Mouse (Mus musculus): Measurements from ENCODE around the gene Ehmt2. TPM values are rescaled to one million over a fixed set of nuclear protein-coding genes. Genes with fewer than 3 reads are reported as not detected.
A peak's percentile ranks its signal among the peaks of the same experiment; 100 is the strongest.

The Ehmt2 gene
- total and polyA plus RNA-seq, 2 experiments from 2014 or later: 61.8 to 302 TPM

DNA sequence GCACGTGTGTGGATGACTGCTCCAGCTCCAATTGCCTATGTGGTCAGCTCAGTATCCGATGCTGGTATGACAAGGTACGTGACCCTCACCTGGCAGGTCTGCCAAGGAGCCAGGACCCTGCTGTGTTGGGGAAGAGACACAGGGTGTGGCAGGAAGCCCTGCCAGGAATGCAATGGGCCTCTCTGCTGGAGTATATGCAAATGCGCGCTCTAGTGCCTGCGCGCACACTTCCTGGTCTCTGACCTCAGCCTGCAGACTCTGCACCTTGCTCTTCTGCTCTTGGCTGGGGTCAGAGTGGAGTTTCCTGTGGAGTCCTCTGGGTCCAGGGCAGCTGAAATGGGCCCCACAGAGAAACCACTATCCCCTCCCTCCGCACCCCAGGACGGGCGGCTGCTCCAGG lies 12.7 kb downstream of the Ehmt2 start:
- no peak overlapping the region for H3K27ac ChIP-seq (ENCODE audit: low read depth, low read length)
- no peak overlapping the region for H3K4me3 ChIP-seq (ENCODE audit: low read depth, low read length)
- TF ChIP-seq CTCF (IDR thresholded peaks at IDR 0.05; ENCODE audit: low read depth): no peak
- H3K27me3 ChIP-seq (ENCODE audit: insufficient read depth, low read length): no peaks in the 10 kb centered on the region
- DNase-seq (no peak), ATAC-seq (no peak)
- peaks cover 78% of the 10 kb centered on the region for H3K36me3 ChIP-seq (ENCODE audit: insufficient read depth)
- no peak overlapping the region for H3K4me2 ChIP-seq (ENCODE audit: low read depth)
- no peak overlapping the region for H3K9ac ChIP-seq
- no peaks in the 10 kb centered on the region for H3K9me3 ChIP-seq (ENCODE audit: low read length)
- no peaks in the 10 kb centered on the region for H3K4me1 ChIP-seq (ENCODE audit: insufficient read depth)
- 92% methylated on average over 10 of the region's 10 CpGs for WGBS

DNA sequence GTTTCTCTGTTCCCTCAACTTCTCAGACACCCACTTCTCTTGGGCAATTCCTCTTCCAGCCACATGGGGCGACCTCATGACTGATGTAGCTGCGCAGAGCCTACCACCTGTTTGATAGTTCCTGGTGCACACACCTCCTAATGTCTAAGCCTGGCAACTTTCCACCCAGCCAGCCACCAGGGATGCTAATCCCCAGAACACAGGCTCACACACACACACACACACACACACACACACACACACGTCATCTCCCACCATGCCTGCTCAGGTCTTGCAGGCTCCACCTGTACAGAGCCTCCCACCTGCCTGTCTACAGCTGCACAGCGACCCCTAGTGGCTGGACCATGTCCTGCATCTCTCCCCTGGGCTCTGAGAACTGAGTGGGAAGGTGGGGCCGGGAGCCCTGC lies 13.7 kb downstream of the Ehmt2 start:
- H3K4me2 ChIP-seq (ENCODE audit: low read depth): no peak overlapping the region
- ATAC-seq: peak; percentile 74
- WGBS: 44% methylated on average over 5 of the region's 5 CpGs
- TF ChIP-seq CTCF (IDR thresholded peaks at IDR 0.05; ENCODE audit: low read depth): peak; percentile 87
- H3K9me3 ChIP-seq (ENCODE audit: low read length): no peaks in the 10 kb centered on the region
- no peaks in the 10 kb centered on the region for H3K4me1 ChIP-seq (ENCODE audit: insufficient read depth)
- no peak overlapping the region for H3K9ac ChIP-seq
- DNase-seq: peak; percentile 75
- peaks cover 69% of the 10 kb centered on the region for H3K36me3 ChIP-seq (ENCODE audit: insufficient read depth)
- no peak overlapping the region for H3K27ac ChIP-seq (ENCODE audit: low read depth, low read length)
- H3K4me3 ChIP-seq (ENCODE audit: low read depth, low read length): no peak overlapping the region
- H3K27me3 ChIP-seq (ENCODE audit: insufficient read depth, low read length): no peaks in the 10 kb centered on the region

DNA sequence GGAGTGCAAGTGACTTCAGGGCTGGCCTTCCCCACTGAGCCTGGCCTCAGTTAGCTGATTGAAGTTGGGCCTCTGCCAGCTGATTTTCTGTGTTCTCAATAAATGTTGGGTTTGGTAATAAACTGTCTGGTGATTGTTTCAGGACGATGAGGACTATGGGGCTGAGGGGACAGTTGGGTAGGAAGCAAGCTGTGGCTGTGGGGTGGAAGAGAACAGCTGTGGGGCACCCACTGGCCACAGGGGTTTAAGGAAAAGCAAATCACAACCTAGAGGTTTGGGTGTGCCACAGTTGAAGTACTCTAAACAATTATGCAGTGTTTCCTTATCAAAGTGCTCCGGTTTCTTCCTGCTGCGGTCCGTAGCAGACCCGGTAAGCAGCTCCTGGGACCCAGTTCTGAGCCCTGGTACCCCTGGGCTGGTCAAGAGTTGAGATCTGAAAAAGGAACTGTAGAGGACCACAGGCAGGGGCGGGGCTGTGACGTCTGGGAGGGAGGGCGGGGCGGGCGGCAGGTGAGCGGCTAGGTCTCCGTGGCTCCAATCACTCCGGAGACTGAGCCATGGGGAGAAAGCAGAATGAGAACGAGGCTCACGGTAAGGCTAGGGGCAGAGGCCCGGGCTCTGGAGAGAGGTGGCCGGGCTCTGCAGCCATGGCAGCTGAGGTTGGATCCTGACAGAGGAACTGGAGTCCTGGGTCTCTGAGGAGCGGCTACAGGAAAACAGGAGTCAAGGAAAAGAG lies 15.8 kb downstream of the Ehmt2 start, which contains the start of gene Slc44a4:
Slc44a4 (plus strand) TSS at position 537 of the 736 bp plus-strand sequence.
- H3K27ac ChIP-seq (ENCODE audit: low read depth, low read length): no peak within 1 kb of the TSS
- no peaks in the 10 kb centered on the region for H3K27me3 ChIP-seq (ENCODE audit: insufficient read depth, low read length)
- no peaks in the 10 kb centered on the region for H3K4me1 ChIP-seq (ENCODE audit: insufficient read depth)
- H3K4me3 ChIP-seq (ENCODE audit: low read depth, low read length): no peak within 1 kb of the TSS
- WGBS: 33% methylated on average over 18 of the region's 18 CpGs
- DNase-seq (no peak), ATAC-seq (no peak)
- H3K9ac ChIP-seq: no peak within 1 kb of the TSS
- peaks cover 47% of the 10 kb centered on the region for H3K36me3 ChIP-seq (ENCODE audit: insufficient read depth)
- H3K9me3 ChIP-seq (ENCODE audit: low read length): no peaks in the 10 kb centered on the region
- no peak for TF ChIP-seq CTCF (IDR thresholded peaks at IDR 0.05; ENCODE audit: low read depth)
- no peak within 1 kb of the TSS for H3K4me2 ChIP-seq (ENCODE audit: low read depth)

GRCm38 (mm10) chr17:34915410-34915831 lies 17.2 kb downstream of the Ehmt2 start:
- 24% methylated on average over 9 of the region's 11 CpGs for WGBS
- no peak for DNase-seq
- Histone ChIP-seq H3K4me3 (ENCODE audit: low read depth, low read length) (no peak overlapping the region), H3K27ac (ENCODE audit: low read depth, low read length) (no peak overlapping the region), H3K36me3 (ENCODE audit: insufficient read depth) (peaks cover 34% of the 10 kb centered on the region), H3K9me3 (ENCODE audit: low read length) (no peaks in the 10 kb centered on the region), H3K4me2 (ENCODE audit: low read depth) (no peak overlapping the region), H3K4me1 (ENCODE audit: insufficient read depth) (no peaks in the 10 kb centered on the region), H3K9ac (no peak overlapping the region), H3K27me3 (ENCODE audit: insufficient read depth, low read length) (no peaks in the 10 kb centered on the region)
- ATAC-seq: no peak
- TF ChIP-seq CTCF (IDR thresholded peaks at IDR 0.05; ENCODE audit: low read depth): no peak

GRCm38 (mm10) chr17:34916316-34916715 lies 18.0 kb downstream of the Ehmt2 start:
- no peak for TF ChIP-seq CTCF (IDR thresholded peaks at IDR 0.05; ENCODE audit: low read depth)
- Histone ChIP-seq H3K4me2 (ENCODE audit: low read depth) (no peak overlapping the region), H3K36me3 (ENCODE audit: insufficient read depth) (peaks cover 25% of the 10 kb centered on the region), H3K9me3 (ENCODE audit: low read length) (no peaks in the 10 kb centered on the region), H3K27me3 (ENCODE audit: insufficient read depth, low read length) (no peaks in the 10 kb centered on the region), H3K9ac (no peak overlapping the region), H3K4me3 (ENCODE audit: low read depth, low read length) (no peak overlapping the region), H3K4me1 (ENCODE audit: insufficient read depth) (no peaks in the 10 kb centered on the region), H3K27ac (ENCODE audit: low read depth, low read length) (no peak overlapping the region)
- ATAC-seq (no peak), DNase-seq (no peak)
- WGBS: 92% methylated on average over 5 of the region's 5 CpGs

DNA sequence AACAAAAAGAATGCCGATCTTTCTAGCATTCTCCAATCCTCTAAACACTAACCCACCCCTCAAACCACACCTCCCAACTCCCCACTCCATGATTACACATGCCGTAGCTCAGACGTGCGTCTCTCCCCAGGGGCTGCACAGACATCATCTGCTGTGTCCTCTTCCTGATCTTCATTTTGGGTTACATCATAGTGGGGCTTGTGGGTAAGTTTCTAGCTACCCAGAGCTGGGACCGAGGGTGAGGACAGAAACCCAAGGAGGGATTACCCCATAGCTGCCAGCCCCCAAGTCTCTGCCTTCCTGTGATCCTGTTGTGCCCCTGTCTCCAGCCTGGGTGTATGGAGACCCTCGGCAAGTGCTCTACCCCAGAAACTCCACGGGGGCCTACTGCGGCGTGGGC lies 18.9 kb downstream of the Ehmt2 start:
- Histone ChIP-seq H3K4me2 (ENCODE audit: low read depth) (no peak overlapping the region), H3K9ac (no peak overlapping the region), H3K27ac (ENCODE audit: low read depth, low read length) (no peak overlapping the region), H3K9me3 (ENCODE audit: low read length) (no peaks in the 10 kb centered on the region), H3K36me3 (ENCODE audit: insufficient read depth) (peaks cover 16% of the 10 kb centered on the region), H3K27me3 (ENCODE audit: insufficient read depth, low read length) (no peaks in the 10 kb centered on the region), H3K4me3 (ENCODE audit: low read depth, low read length) (no peak overlapping the region), H3K4me1 (ENCODE audit: insufficient read depth) (no peaks in the 10 kb centered on the region)
- 77% methylated on average over 9 of the region's 9 CpGs for WGBS
- no peak for DNase-seq
- ATAC-seq: no peak
- TF ChIP-seq CTCF (IDR thresholded peaks at IDR 0.05; ENCODE audit: low read depth): no peak

DNA sequence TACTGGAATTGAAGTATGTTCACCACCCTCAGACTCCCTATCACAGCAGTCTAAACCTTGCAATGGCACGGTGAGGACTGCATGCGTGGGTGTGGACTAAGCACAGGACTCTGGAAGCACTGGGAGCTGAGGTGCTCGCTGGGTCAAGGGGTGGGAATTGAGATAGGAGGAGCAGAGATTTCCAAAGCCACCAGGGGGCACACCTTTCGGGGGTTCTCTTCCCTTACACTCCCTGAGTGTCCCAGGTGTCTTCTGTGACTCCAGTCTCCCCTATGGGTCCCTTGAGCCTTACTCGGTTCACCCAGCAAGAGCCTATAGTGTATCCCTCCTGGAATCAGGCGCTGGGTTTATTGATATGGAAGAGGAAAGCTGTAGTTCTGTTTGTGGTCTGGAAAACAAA lies 24.7 kb downstream of the Ehmt2 start:
- Histone ChIP-seq H3K36me3 (ENCODE audit: insufficient read depth) (no peaks in the 10 kb centered on the region), H3K4me2 (ENCODE audit: low read depth) (no peak overlapping the region), H3K9me3 (ENCODE audit: low read length) (no peaks in the 10 kb centered on the region), H3K27ac (ENCODE audit: low read depth, low read length) (no peak overlapping the region), H3K9ac (no peak overlapping the region), H3K27me3 (ENCODE audit: insufficient read depth, low read length) (no peaks in the 10 kb centered on the region), H3K4me3 (ENCODE audit: low read depth, low read length) (no peak overlapping the region), H3K4me1 (ENCODE audit: insufficient read depth) (no peaks in the 10 kb centered on the region)
- TF ChIP-seq CTCF (IDR thresholded peaks at IDR 0.05; ENCODE audit: low read depth): no peak
- ATAC-seq (no peak), DNase-seq (no peak)
- WGBS: 53% methylated on average over 6 of the region's 6 CpGs

Data from forebrain, postnatal 0 days (tissue).